Mouse (Mus musculus): ENCODE measurements around the gene Uso1.

DNA sequence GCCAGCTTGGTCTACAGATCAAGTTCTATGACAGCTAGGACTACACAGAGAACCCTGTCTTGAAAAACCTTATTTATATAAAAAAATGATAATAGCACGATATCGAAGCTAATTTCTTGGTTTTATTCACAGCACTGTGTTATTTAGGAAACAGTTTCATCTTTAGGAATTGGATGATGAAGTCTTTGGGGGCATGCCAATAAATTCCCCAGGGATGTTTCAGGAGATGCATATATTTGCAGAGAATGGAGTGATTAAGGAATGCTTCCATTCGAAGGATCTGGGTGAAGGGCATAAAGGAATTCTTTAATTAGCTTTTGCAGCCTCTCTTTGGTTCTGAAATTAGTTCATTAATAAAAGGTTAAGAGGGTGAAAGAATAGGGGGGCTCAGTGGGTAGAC lies 12.3 kb upstream of the Uso1 start:
- no peak for TF ChIP-seq CTCF (IDR thresholded peaks at IDR 0.05; ENCODE audit: low read depth, low read length)
- no peak for TF ChIP-seq GATA1 (IDR thresholded peaks at IDR 0.05; ENCODE audit: borderline replicate concordance, low read length)
- TF ChIP-seq TAL1 (conservative IDR thresholded peaks at IDR 0.05; ENCODE audit: low read depth, low read length) = no peak
